Mouse (Mus musculus): ENCODE results near the gene Gm5148. TPM values are rescaled to one million over a fixed set of nuclear protein-coding genes. Genes with fewer than 3 reads are reported as not detected.

Gm5148 gene
- total and polyA plus RNA-seq, 3 experiments = 1.0 to 147 TPM; not detected in 1

- Histone ChIP-seq H3K27me3 (ENCODE audit: control insufficient read depth in 1 of 2, insufficient read depth in 2 of 2, low read length in 2 of 2) (no peaks in the 10 kb centered on the region), H3K9ac (ENCODE audit: control insufficient read depth, low read depth, low read length, poor library complexity, severe bottlenecking) (no peak overlapping the region)
- DNase-seq (ENCODE audit: low read depth, low spot score) = no peak
Observed at GRCm38 (mm10) chr3:37723662-37724170, 574 bp downstream of the Gm5148 start.

GRCm38 (mm10) chr3:37723061-37723521, 1.2 kb downstream of the Gm5148 start:
- TF ChIP-seq USF1 (IDR thresholded peaks at IDR 0.05; ENCODE audit: low read depth, low read length) (no peak), GABPA (IDR thresholded peaks at IDR 0.05; ENCODE audit: low read depth, low read length) (no peak), HCFC1 (IDR thresholded peaks at IDR 0.05; ENCODE audit: low read depth, low read length) (no peak), USF2 (IDR thresholded peaks at IDR 0.05; ENCODE audit: borderline replicate concordance in 1 of 2, insufficient read depth in 1 of 2, low read depth in 1 of 2, low read length in 2 of 2) (no peak), JUND (IDR thresholded peaks at IDR 0.05; ENCODE audit: low read depth, low read length) (no peak), KAT2A (conservative IDR thresholded peaks at IDR 0.05; ENCODE audit: low read depth, low read length) (no peak)

More at GRCm38 (mm10) chr3:37723662-37724170, 574 bp downstream of the Gm5148 start:
- Histone ChIP-seq H3K36me3 (ENCODE audit: control insufficient read depth in 1 of 2, insufficient read depth in 2 of 2, low read length in 2 of 2) (peaks cover 0 to 10% of the 10 kb centered on the region in 2 experiments; a peak in 3 of 4 replicates), H3K79me2 (ENCODE audit: control insufficient read depth, insufficient read depth, low read length, poor library complexity) (no peaks in the 10 kb centered on the region), H3K4me1 (ENCODE audit: control insufficient read depth in 1 of 2, insufficient read depth in 2 of 2, low read length in 2 of 2) (peaks cover 4 to 19% of the 10 kb centered on the region in 2 experiments), H3K9me3 (replicated peaks; ENCODE audit: insufficient read depth, low read length) (no peaks in the 10 kb centered on the region), H3K27ac (ENCODE audit: control insufficient read depth, low read depth, low read length) (no peak overlapping the region), H3K4me3 (ENCODE audit: control insufficient read depth in 1 of 2, insufficient read depth in 1 of 2, low read depth in 2 of 2, low read length in 2 of 2) (no peak overlapping the region)
- TF ChIP-seq MAX (IDR thresholded peaks at IDR 0.05; ENCODE audit: low read length) (no peak), POLR2AphosphoS2 (IDR thresholded peaks at IDR 0.05; ENCODE audit: low read length) (no peak), POLR2A (IDR thresholded peaks at IDR 0.05; ENCODE audit: control insufficient read depth in 1 of 2, insufficient read depth in 1 of 2, low read depth in 1 of 2, low read length in 2 of 2, poor library complexity in 1 of 2) (no peak), RAD21 (IDR thresholded peaks at IDR 0.05; ENCODE audit: low read depth, low read length) (no peak)

GRCm38 (mm10) chr3:37722487-37723060, 1.7 kb downstream of the Gm5148 start:
- H3K4me3 ChIP-seq (ENCODE audit: control insufficient read depth in 1 of 2, insufficient read depth in 1 of 2, low read depth in 2 of 2, low read length in 2 of 2) = no peak overlapping the region
- H3K27me3 ChIP-seq (ENCODE audit: control insufficient read depth in 1 of 2, insufficient read depth in 2 of 2, low read length in 2 of 2) = no peaks in the 10 kb centered on the region
- H3K27ac ChIP-seq (ENCODE audit: control insufficient read depth, low read depth, low read length) = no peak overlapping the region
- H3K9me3 ChIP-seq (replicated peaks; ENCODE audit: insufficient read depth, low read length) = no peaks in the 10 kb centered on the region
- no peaks in the 10 kb centered on the region for H3K79me2 ChIP-seq (ENCODE audit: control insufficient read depth, insufficient read depth, low read length, poor library complexity)
- H3K9ac ChIP-seq (ENCODE audit: control insufficient read depth, low read depth, low read length, poor library complexity, severe bottlenecking) = no peak overlapping the region
- H3K36me3 ChIP-seq (ENCODE audit: control insufficient read depth in 1 of 2, insufficient read depth in 2 of 2, low read length in 2 of 2) = peaks cover 0 to 7% of the 10 kb centered on the region in 2 experiments; a peak in 3 of 4 replicates
- no peak for DNase-seq (ENCODE audit: low read depth, low spot score)
- peaks cover 4 to 10% of the 10 kb centered on the region in 2 experiments; a peak in 3 of 4 replicates for H3K4me1 ChIP-seq (ENCODE audit: control insufficient read depth in 1 of 2, insufficient read depth in 2 of 2, low read length in 2 of 2)
- TF ChIP-seq SIN3A (IDR thresholded peaks at IDR 0.05; ENCODE audit: low read length) (no peak), CHD1 (IDR thresholded peaks at IDR 0.05; ENCODE audit: low read depth, low read length) (no peak), TCF12 (IDR thresholded peaks at IDR 0.05; ENCODE audit: low read depth, low read length) (no peak), ZNF384 (IDR thresholded peaks at IDR 0.05; ENCODE audit: low read depth, low read length) (no peak), ETS1 (IDR thresholded peaks at IDR 0.05; ENCODE audit: low read depth, low read length) (no peak), NELFE (IDR thresholded peaks at IDR 0.05; ENCODE audit: low read depth, low read length) (no peak), UBTF (IDR thresholded peaks at IDR 0.05; ENCODE audit: borderline replicate concordance, insufficient read depth, low read depth, low read length) (no peak), BHLHE40 (IDR thresholded peaks at IDR 0.05; ENCODE audit: borderline replicate concordance, low read depth, low read length) (no peak)

More at GRCm38 (mm10) chr3:37723061-37723521, 1.2 kb downstream of the Gm5148 start:
- H3K79me2 ChIP-seq (ENCODE audit: control insufficient read depth, insufficient read depth, low read length, poor library complexity) = no peaks in the 10 kb centered on the region
- no peak overlapping the region for H3K4me3 ChIP-seq (ENCODE audit: control insufficient read depth in 1 of 2, insufficient read depth in 1 of 2, low read depth in 2 of 2, low read length in 2 of 2)
- no peak overlapping the region for H3K27ac ChIP-seq (ENCODE audit: control insufficient read depth, low read depth, low read length)
- no peaks in the 10 kb centered on the region for H3K9me3 ChIP-seq (replicated peaks; ENCODE audit: insufficient read depth, low read length)
- no peak for DNase-seq (ENCODE audit: low read depth, low spot score)
- H3K4me1 ChIP-seq (ENCODE audit: control insufficient read depth in 1 of 2, insufficient read depth in 2 of 2, low read length in 2 of 2) = peaks cover 4 to 15% of the 10 kb centered on the region in 2 experiments; a peak in 3 of 4 replicates
- no peak overlapping the region for H3K9ac ChIP-seq (ENCODE audit: control insufficient read depth, low read depth, low read length, poor library complexity, severe bottlenecking)
- peaks cover 0 to 9% of the 10 kb centered on the region in 2 experiments; a peak in 3 of 4 replicates for H3K36me3 ChIP-seq (ENCODE audit: control insufficient read depth in 1 of 2, insufficient read depth in 2 of 2, low read length in 2 of 2)
- H3K27me3 ChIP-seq (ENCODE audit: control insufficient read depth in 1 of 2, insufficient read depth in 2 of 2, low read length in 2 of 2) = no peaks in the 10 kb centered on the region

Data from MEL (cell line).